Mouse (Mus musculus): ENCODE data around the gene Cdca4. TPM values are rescaled to one million over a fixed set of nuclear protein-coding genes. Genes with fewer than 3 reads are reported as not detected.
A peak's percentile ranks its signal among the peaks of the same experiment; 100 is the strongest.

The Cdca4 gene
- polyA plus RNA-seq, 1 experiment from 2014 or later, result 189 TPM

DNA sequence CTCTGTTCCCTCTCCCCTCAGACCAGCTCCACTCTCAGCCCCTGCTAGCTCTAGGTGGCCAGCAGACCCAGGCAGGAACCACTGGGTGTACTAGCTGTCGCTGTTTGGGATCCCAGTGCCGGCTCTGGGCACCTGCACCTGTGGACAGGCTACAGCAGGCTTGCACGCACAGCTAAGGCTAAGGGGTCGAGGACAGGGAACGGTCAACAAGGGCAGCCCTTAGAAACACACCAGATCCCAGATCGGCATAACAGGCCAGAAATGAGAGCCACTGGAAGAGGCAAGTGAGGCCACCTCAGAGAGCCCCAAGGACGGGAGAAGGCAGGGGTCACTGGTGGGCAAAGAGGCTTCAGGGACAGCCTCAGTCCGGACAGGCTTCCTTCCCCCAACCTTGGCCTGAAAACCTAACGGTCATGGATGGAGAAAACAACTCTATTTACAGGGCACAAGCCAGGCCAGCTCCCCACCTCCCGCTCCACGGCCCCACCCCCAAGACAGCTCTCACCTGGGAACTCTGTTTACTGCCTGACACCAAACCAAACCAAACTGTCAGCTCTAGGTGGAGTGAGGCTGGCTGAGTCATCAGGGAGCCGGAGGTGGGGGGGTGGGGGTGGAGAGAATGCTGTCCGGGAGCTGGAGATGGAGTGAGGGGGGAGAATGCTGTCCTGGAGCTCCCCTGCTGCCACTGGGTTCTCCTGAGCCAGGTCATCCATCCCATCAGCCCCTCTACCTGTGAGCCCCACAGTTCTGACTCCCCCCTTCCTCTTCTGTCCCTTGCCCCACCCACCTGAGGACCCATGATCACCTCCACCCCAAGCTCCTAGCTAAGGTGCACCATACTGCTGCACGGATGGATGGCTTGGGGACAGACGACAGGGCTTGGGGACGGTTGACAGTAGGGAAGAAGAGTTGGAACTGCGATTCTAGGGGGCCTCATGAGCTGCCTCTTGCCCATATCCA lies 32.4 kb downstream of the Cdca4 start:
- ATAC-seq (ENCODE audit: insufficient number of reproducible peaks, low FRiP score, low TSS enrichment, low read depth) (no peak), DNase-seq (ENCODE audit: low spot score) (no peak)
- H3K9ac ChIP-seq (ENCODE audit: low read length), result 0 out of 2 replicates have a peak overlapping the region, but pooled peaks have one; percentile 4
- H3K4me1 ChIP-seq (ENCODE audit: control insufficient read depth, insufficient read depth, low read length), result peaks cover 7% of the 10 kb centered on the region; the same call in 1 of the 2 replicates
- H3K36me3 ChIP-seq (ENCODE audit: control insufficient read depth, insufficient read depth, low read length), result no peaks in the 10 kb centered on the region
- no peaks in the 10 kb centered on the region for H3K9me3 ChIP-seq (ENCODE audit: control insufficient read depth, low read length)
- no peak overlapping the region for H3K27ac ChIP-seq (replicated peaks; ENCODE audit: low read depth, low read length)
- no peak overlapping the region for H3K4me3 ChIP-seq (ENCODE audit: low read depth, low read length)
- H3K27me3 ChIP-seq (ENCODE audit: control insufficient read depth, insufficient read depth, low read length), result peaks cover 12% of the 10 kb centered on the region; the same call in 1 of the 2 replicates
- H3K4me2 ChIP-seq (ENCODE audit: low read depth, severe bottlenecking), result no peak overlapping the region
- WGBS, result 40% methylated on average over 17 of the region's 17 CpGs

DNA sequence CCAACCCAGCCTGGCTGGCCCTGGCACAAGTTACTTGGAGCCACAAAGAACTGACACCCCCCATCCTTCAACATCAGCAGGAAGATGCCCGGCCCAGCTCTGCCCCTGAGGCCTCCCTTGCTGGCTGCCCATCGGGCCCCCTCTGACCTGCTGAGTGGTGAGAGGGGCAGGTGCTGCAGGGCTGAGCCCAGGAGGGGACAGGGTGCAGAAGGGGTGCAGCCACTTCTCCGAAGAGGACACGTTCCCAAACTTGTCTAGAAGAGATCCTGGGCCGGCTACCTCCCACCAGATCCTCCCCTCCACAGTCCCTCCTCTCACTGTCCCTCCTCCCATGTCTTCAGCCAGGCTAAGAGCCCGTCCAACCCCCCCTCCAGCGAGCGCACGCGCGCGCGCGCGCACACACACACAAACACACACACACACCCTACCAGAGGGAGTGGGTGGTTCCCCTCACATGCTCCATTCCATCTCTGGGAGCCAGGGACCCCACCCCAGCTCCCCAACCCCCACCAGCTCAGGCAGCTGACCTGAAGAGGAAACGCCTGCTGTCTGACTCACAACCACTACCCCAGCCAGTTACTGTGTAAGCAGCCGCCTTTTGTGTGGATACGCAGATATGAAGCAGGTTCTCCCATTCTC lies 33.6 kb downstream of the Cdca4 start:
- Histone ChIP-seq H3K36me3 (ENCODE audit: control insufficient read depth, insufficient read depth, low read length) (no peaks in the 10 kb centered on the region), H3K9me3 (ENCODE audit: control insufficient read depth, low read length) (no peaks in the 10 kb centered on the region), H3K4me1 (ENCODE audit: control insufficient read depth, insufficient read depth, low read length) (peaks cover 8% of the 10 kb centered on the region; the same call in 1 of the 2 replicates), H3K27me3 (ENCODE audit: control insufficient read depth, insufficient read depth, low read length) (0 out of 2 replicates have a peak, but pooled peaks cover 1% of the 10 kb centered on the region), H3K4me2 (ENCODE audit: low read depth, severe bottlenecking) (no peak overlapping the region), H3K4me3 (ENCODE audit: low read depth, low read length) (no peak overlapping the region), H3K27ac (replicated peaks; ENCODE audit: low read depth, low read length) (no peak overlapping the region), H3K9ac (ENCODE audit: low read length) (no peak overlapping the region)
- ATAC-seq (ENCODE audit: insufficient number of reproducible peaks, low FRiP score, low TSS enrichment, low read depth) (no peak), DNase-seq (ENCODE audit: low spot score) (no peak)
- 72% methylated on average over 18 of the region's 18 CpGs for WGBS

DNA sequence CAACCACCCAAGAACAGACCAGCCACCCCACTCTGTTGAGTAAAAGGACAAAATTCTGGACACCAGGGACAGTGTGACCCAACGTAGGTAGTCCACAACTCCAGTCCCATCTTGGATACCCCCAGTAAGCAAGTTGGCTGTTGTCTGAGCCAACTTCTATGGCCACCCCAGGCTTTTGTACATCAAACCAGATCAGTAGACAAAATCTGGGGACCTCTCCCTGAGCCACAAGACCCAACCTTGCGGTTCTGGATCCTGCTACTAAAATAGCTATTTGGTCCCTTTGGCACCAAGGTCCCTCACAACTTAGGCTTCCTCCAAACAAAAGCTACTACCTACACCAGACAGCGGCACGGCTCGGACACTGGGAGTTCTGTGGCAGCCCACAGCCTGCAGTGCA lies 34.2 kb downstream of the Cdca4 start:
- Histone ChIP-seq H3K9ac (ENCODE audit: low read length) (no peak overlapping the region), H3K36me3 (ENCODE audit: control insufficient read depth, insufficient read depth, low read length) (no peaks in the 10 kb centered on the region), H3K4me3 (ENCODE audit: low read depth, low read length) (no peak overlapping the region), H3K27ac (replicated peaks; ENCODE audit: low read depth, low read length) (no peak overlapping the region), H3K27me3 (ENCODE audit: control insufficient read depth, insufficient read depth, low read length) (no peaks in the 10 kb centered on the region), H3K4me1 (ENCODE audit: control insufficient read depth, insufficient read depth, low read length) (peaks cover 9% of the 10 kb centered on the region; the same call in 1 of the 2 replicates), H3K9me3 (ENCODE audit: control insufficient read depth, low read length) (no peaks in the 10 kb centered on the region), H3K4me2 (ENCODE audit: low read depth, severe bottlenecking) (no peak overlapping the region)
- DNase-seq (ENCODE audit: low spot score), result no peak
- no peak for ATAC-seq (ENCODE audit: insufficient number of reproducible peaks, low FRiP score, low TSS enrichment, low read depth)
- 93% methylated on average over 5 of the region's 5 CpGs for WGBS

DNA sequence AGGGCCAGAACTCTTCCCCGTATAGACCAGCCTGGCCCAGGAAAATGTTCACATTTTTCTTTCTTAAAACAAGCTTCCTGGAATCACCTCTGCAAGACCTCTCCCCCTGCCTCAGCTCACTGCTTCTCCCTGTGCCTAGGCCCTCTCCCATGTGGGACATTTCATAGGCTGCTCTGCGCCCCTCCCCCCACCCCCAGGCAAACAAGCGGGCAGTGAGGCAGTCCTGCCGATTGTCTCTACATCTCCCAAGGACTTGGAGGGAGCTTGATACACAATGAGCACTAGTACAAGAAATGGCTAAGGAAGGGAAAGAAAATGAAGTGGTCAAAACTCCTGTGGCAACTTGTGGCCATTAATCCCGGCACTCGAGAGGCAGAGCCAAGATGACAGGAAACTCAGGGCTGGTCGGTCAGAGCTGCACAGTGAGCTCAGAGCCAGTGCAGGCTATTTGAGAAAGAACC lies 34.8 kb downstream of the Cdca4 start:
- no peaks in the 10 kb centered on the region for H3K27me3 ChIP-seq (ENCODE audit: control insufficient read depth, insufficient read depth, low read length)
- 30% methylated on average over 7 of the region's 7 CpGs for WGBS
- H3K4me2 ChIP-seq (ENCODE audit: low read depth, severe bottlenecking), result no peak overlapping the region
- no peaks in the 10 kb centered on the region for H3K9me3 ChIP-seq (ENCODE audit: control insufficient read depth, low read length)
- no peak for ATAC-seq (ENCODE audit: insufficient number of reproducible peaks, low FRiP score, low TSS enrichment, low read depth)
- H3K27ac ChIP-seq (replicated peaks; ENCODE audit: low read depth, low read length), result no peak overlapping the region
- 0 out of 2 replicates have a peak overlapping the region, but pooled peaks have one; percentile 27 for H3K9ac ChIP-seq (ENCODE audit: low read length)
- H3K4me1 ChIP-seq (ENCODE audit: control insufficient read depth, insufficient read depth, low read length), result peaks cover 9% of the 10 kb centered on the region; the same call in 1 of the 2 replicates
- H3K4me3 ChIP-seq (ENCODE audit: low read depth, low read length), result no peak overlapping the region
- no peaks in the 10 kb centered on the region for H3K36me3 ChIP-seq (ENCODE audit: control insufficient read depth, insufficient read depth, low read length)
- DNase-seq (ENCODE audit: low spot score), result no peak

GRCm38 (mm10) chr12:112793601-112794355 lies 35.4 kb downstream of the Cdca4 start:
- 69% methylated on average over 13 of the region's 13 CpGs for WGBS
- ATAC-seq (ENCODE audit: insufficient number of reproducible peaks, low FRiP score, low TSS enrichment, low read depth) (no peak), DNase-seq (ENCODE audit: low spot score) (no peak)
- H3K27me3 ChIP-seq (ENCODE audit: control insufficient read depth, insufficient read depth, low read length), result no peaks in the 10 kb centered on the region
- no peak overlapping the region for H3K4me3 ChIP-seq (ENCODE audit: low read depth, low read length)
- H3K36me3 ChIP-seq (ENCODE audit: control insufficient read depth, insufficient read depth, low read length), result no peaks in the 10 kb centered on the region
- no peak overlapping the region for H3K27ac ChIP-seq (replicated peaks; ENCODE audit: low read depth, low read length)
- H3K9me3 ChIP-seq (ENCODE audit: control insufficient read depth, low read length), result no peaks in the 10 kb centered on the region
- H3K4me2 ChIP-seq (ENCODE audit: low read depth, severe bottlenecking), result no peak overlapping the region
- peaks cover 9% of the 10 kb centered on the region; the same call in 1 of the 2 replicates for H3K4me1 ChIP-seq (ENCODE audit: control insufficient read depth, insufficient read depth, low read length)
- H3K9ac ChIP-seq (ENCODE audit: low read length), result 0 out of 2 replicates have a peak overlapping the region, but pooled peaks have one; percentile 27

- Histone ChIP-seq H3K9me3 (ENCODE audit: control insufficient read depth, low read length) (no peaks in the 10 kb centered on the region), H3K36me3 (ENCODE audit: control insufficient read depth, insufficient read depth, low read length) (no peaks in the 10 kb centered on the region), H3K4me3 (ENCODE audit: low read depth, low read length) (no peak overlapping the region), H3K9ac (ENCODE audit: low read length) (no peak overlapping the region), H3K27ac (replicated peaks; ENCODE audit: low read depth, low read length) (no peak overlapping the region), H3K4me2 (ENCODE audit: low read depth, severe bottlenecking) (no peak overlapping the region), H3K27me3 (ENCODE audit: control insufficient read depth, insufficient read depth, low read length) (no peaks in the 10 kb centered on the region), H3K4me1 (ENCODE audit: control insufficient read depth, insufficient read depth, low read length) (peaks cover 7% of the 10 kb centered on the region; the same call in 1 of the 2 replicates)
- 66% methylated on average over 8 of the region's 8 CpGs for whole genome bisulfite sequencing
- no peak for DNase-seq (ENCODE audit: low spot score)
- ATAC-seq (ENCODE audit: insufficient number of reproducible peaks, low FRiP score, low TSS enrichment, low read depth), result no peak
Measured at GRCm38 (mm10) chr12:112791026-112791425, 38.2 kb downstream of the Cdca4 start.

GRCm38 (mm10) chr12:112774481-112774880 lies 54.7 kb downstream of the Cdca4 start:
- Histone ChIP-seq H3K27ac (replicated peaks; ENCODE audit: low read depth, low read length) (no peak overlapping the region), H3K9ac (ENCODE audit: low read length) (no peak overlapping the region), H3K36me3 (ENCODE audit: control insufficient read depth, insufficient read depth, low read length) (no peaks in the 10 kb centered on the region), H3K9me3 (ENCODE audit: control insufficient read depth, low read length) (no peaks in the 10 kb centered on the region), H3K4me2 (ENCODE audit: low read depth, severe bottlenecking) (no peak overlapping the region), H3K4me3 (ENCODE audit: low read depth, low read length) (no peak overlapping the region), H3K27me3 (ENCODE audit: control insufficient read depth, insufficient read depth, low read length) (no peaks in the 10 kb centered on the region), H3K4me1 (ENCODE audit: control insufficient read depth, insufficient read depth, low read length) (no peaks in the 10 kb centered on the region)
- DNase-seq (ENCODE audit: low spot score) (no peak), ATAC-seq (ENCODE audit: insufficient number of reproducible peaks, low FRiP score, low TSS enrichment, low read depth) (no peak)
- 94% methylated on average over 10 of the region's 10 CpGs for WGBS

- ATAC-seq (ENCODE audit: insufficient number of reproducible peaks, low FRiP score, low TSS enrichment, low read depth), result no peak
- Histone ChIP-seq H3K36me3 (ENCODE audit: control insufficient read depth, insufficient read depth, low read length) (no peaks in the 10 kb centered on the region), H3K4me2 (ENCODE audit: low read depth, severe bottlenecking) (no peak overlapping the region), H3K27me3 (ENCODE audit: control insufficient read depth, insufficient read depth, low read length) (no peaks in the 10 kb centered on the region), H3K9me3 (ENCODE audit: control insufficient read depth, low read length) (no peaks in the 10 kb centered on the region), H3K27ac (replicated peaks; ENCODE audit: low read depth, low read length) (no peak overlapping the region), H3K4me1 (ENCODE audit: control insufficient read depth, insufficient read depth, low read length) (no peaks in the 10 kb centered on the region), H3K9ac (ENCODE audit: low read length) (no peak overlapping the region), H3K4me3 (ENCODE audit: low read depth, low read length) (no peak overlapping the region)
- no peak for DNase-seq (ENCODE audit: low spot score)
- WGBS, result 85% methylated on average over 6 of the region's 6 CpGs
Measured at GRCm38 (mm10) chr12:112774026-112774425, 55.2 kb downstream of the Cdca4 start.

Data from limb, embryonic 11.5 days (tissue).